Mouse (Mus musculus): ENCODE measurements around the gene Suclg2.
"Not testable (repeated sequence)": the region's sequence is repeated elsewhere in the genome, so short reads cannot be mapped to it uniquely, and the experiment has no call there.

Gene Suclg2

GRCm38 (mm10) chr6:95621821-95622220, 96.8 kb downstream of the Suclg2 start:
- DNase-seq (ENCODE audit: low read depth, low spot score), result no peak

- no peak for DNase-seq (ENCODE audit: low read depth, low spot score)
Observed at GRCm38 (mm10) chr6:95620804-95621203, 97.8 kb downstream of the Suclg2 start.

- no peak for DNase-seq (ENCODE audit: low read depth, low spot score)
Observed at GRCm38 (mm10) chr6:95619817-95620216, 98.8 kb downstream of the Suclg2 start.

GRCm38 (mm10) chr6:95618434-95618833, 100.2 kb downstream of the Suclg2 start:
- DNase-seq (ENCODE audit: low read depth, low spot score), result no peak

- no peak for DNase-seq (ENCODE audit: low read depth, low spot score)
Observed at GRCm38 (mm10) chr6:95613228-95613627, 105.4 kb downstream of the Suclg2 start.

- no peak for DNase-seq (ENCODE audit: low read depth, low spot score)
Observed at GRCm38 (mm10) chr6:95612412-95613022, 106.1 kb downstream of the Suclg2 start.

GRCm38 (mm10) chr6:95611059-95611458, 107.5 kb downstream of the Suclg2 start:
- DNase-seq (ENCODE audit: low read depth, low spot score), result no peak

GRCm38 (mm10) chr6:95608123-95608522, 110.5 kb downstream of the Suclg2 start:
- DNase-seq (ENCODE audit: low read depth, low spot score), result no peak

GRCm38 (mm10) chr6:95600731-95601130, 117.9 kb downstream of the Suclg2 start:
- DNase-seq (ENCODE audit: low read depth, low spot score), result not testable (repeated sequence)

GRCm38 (mm10) chr6:95596766-95597750, 121.5 kb downstream of the Suclg2 start:
- DNase-seq (ENCODE audit: low read depth, low spot score), result no peak

- DNase-seq (ENCODE audit: low read depth, low spot score), result no peak
Observed at GRCm38 (mm10) chr6:95595852-95596251, 122.7 kb downstream of the Suclg2 start.

- no peak for DNase-seq (ENCODE audit: low read depth, low spot score)
Observed at GRCm38 (mm10) chr6:95594239-95594638, 124.4 kb downstream of the Suclg2 start.

- no peak for DNase-seq (ENCODE audit: low read depth, low spot score)
Observed at GRCm38 (mm10) chr6:95592396-95592795, 126.2 kb downstream of the Suclg2 start.

- DNase-seq (ENCODE audit: low read depth, low spot score), result no peak
Observed at GRCm38 (mm10) chr6:95590463-95590862, 128.1 kb downstream of the Suclg2 start.

GRCm38 (mm10) chr6:95587108-95587796, 131.3 kb downstream of the Suclg2 start:
- no peak for DNase-seq (ENCODE audit: low read depth, low spot score)

- no peak for DNase-seq (ENCODE audit: low read depth, low spot score)
Observed at GRCm38 (mm10) chr6:95581893-95582292, 136.7 kb downstream of the Suclg2 start.

GRCm38 (mm10) chr6:95579792-95580191, 138.8 kb downstream of the Suclg2 start:
- DNase-seq (ENCODE audit: low read depth, low spot score), result no peak

- no peak for DNase-seq (ENCODE audit: low read depth, low spot score)
Observed at GRCm38 (mm10) chr6:95575531-95575930, 143.1 kb downstream of the Suclg2 start.

GRCm38 (mm10) chr6:95574867-95575266, 143.7 kb downstream of the Suclg2 start:
- no peak for DNase-seq (ENCODE audit: low read depth, low spot score)

- no peak for DNase-seq (ENCODE audit: low read depth, low spot score)
Observed at GRCm38 (mm10) chr6:95574389-95574788, 144.2 kb downstream of the Suclg2 start.

GRCm38 (mm10) chr6:95573035-95573759, 145.4 kb downstream of the Suclg2 start:
- no peak for DNase-seq (ENCODE audit: low read depth, low spot score)

All from embryo, embryonic 11.5 days (tissue).